ENCODE assay signal across 10 mouse cellular contexts in genomic region chr15:27810262-27810661, GRCm38 (mm10).
DNase-seq lines count a peak whose midpoint lies in the region; ATAC-seq lines count a peak whose summit lies in the region.
"Had no signal": no experiment of that assay in that cellular context is flagged by ENCODE, and none has a peak within 500 bp of the region (broad histone marks: within the 10 kb centered on the region; RNA-seq: fewer than 3 reads in every experiment).

No protein-coding gene starts in this region.

- no peak overlapping the region for H3K4me3 ChIP-seq in heart, embryonic 13.5 days
- no peak overlapping the region for H3K4me3 ChIP-seq in lung, embryonic 15.5 days
- H3K4me3 ChIP-seq in forebrain, embryonic 12.5 days (replicated peaks): no peak overlapping the region
- H3K4me3 ChIP-seq in neural tube, embryonic 13.5 days: no peak overlapping the region

- H3K4me1 ChIP-seq in heart, embryonic 13.5 days: peaks cover 52% of the 10 kb centered on the region
- H3K4me1 ChIP-seq in lung, embryonic 15.5 days: peaks cover 57% of the 10 kb centered on the region
- peaks cover 34% of the 10 kb centered on the region for H3K4me1 ChIP-seq in forebrain, embryonic 12.5 days
- peaks cover 38% of the 10 kb centered on the region for H3K4me1 ChIP-seq in neural tube, embryonic 13.5 days (replicated peaks)

- no peak for DNase-seq in heart, postnatal 25 days (ENCODE audit: low spot score)
- no peak for DNase-seq in lung, adult 18-20 months
- no peak for DNase-seq in cerebellum, adult 11 months
- DNase-seq: cerebellum, adult 11-12 months had no signal

- peak overlapping the region; percentile 53 for H3K27ac ChIP-seq in heart, embryonic 13.5 days (replicated peaks)
- H3K27ac ChIP-seq in lung, embryonic 15.5 days: peak overlapping the region; percentile 62
- peak overlapping the region; percentile 63 for H3K27ac ChIP-seq in forebrain, embryonic 12.5 days
- H3K27ac ChIP-seq in neural tube, embryonic 13.5 days (replicated peaks): peak overlapping the region; percentile 33; the same call in 1 of the 2 replicates
- H3K27ac ChIP-seq: macrophage had no signal

- H3K36me3 ChIP-seq in heart, embryonic 13.5 days: peaks cover 53% of the 10 kb centered on the region
- H3K36me3 ChIP-seq in lung, embryonic 15.5 days: peaks cover 24% of the 10 kb centered on the region
- H3K36me3 ChIP-seq in forebrain, embryonic 12.5 days (replicated peaks): peaks cover 41% of the 10 kb centered on the region
- peaks cover 67% of the 10 kb centered on the region for H3K36me3 ChIP-seq in neural tube, embryonic 13.5 days

- no peak overlapping the region for H3K4me2 ChIP-seq in heart, embryonic 13.5 days
- no peak overlapping the region for H3K4me2 ChIP-seq in lung, embryonic 15.5 days
- no peak overlapping the region for H3K4me2 ChIP-seq in forebrain, embryonic 12.5 days
- no peak overlapping the region for H3K4me2 ChIP-seq in neural tube, embryonic 13.5 days

- intact Hi-C loops in heart, postnatal 25 days (cut with DNase I): no loop called here

- H3K9ac ChIP-seq in heart, embryonic 13.5 days: 0 out of 2 replicates have a peak overlapping the region, but pooled peaks have one; percentile 5
- no peak overlapping the region for H3K9ac ChIP-seq in lung, embryonic 15.5 days
- no peak overlapping the region for H3K9ac ChIP-seq in forebrain, embryonic 12.5 days
- H3K9ac ChIP-seq in neural tube, embryonic 13.5 days: no peak overlapping the region

- no peak for ATAC-seq in heart, embryonic 13.5 days (ENCODE audit: extremely low read depth, insufficient number of reproducible peaks, low FRiP score, low TSS enrichment)
- ATAC-seq in lung, embryonic 15.5 days (ENCODE audit: borderline replicate concordance, extremely low read depth, low FRiP score, low TSS enrichment): peak; percentile 16; the same call in 1 of the 2 replicates
- ATAC-seq in forebrain, embryonic 12.5 days (ENCODE audit: low FRiP score): no peak
- no peak for ATAC-seq in neural tube, embryonic 13.5 days (ENCODE audit: low read depth)
- ATAC-seq in megakaryocyte-erythroid progenitor cell, adult 5-6 weeks (replicated peaks; ENCODE audit: low FRiP score, low TSS enrichment, poor library complexity, severe bottlenecking): no peak

- WGBS in heart, embryonic 13.5 days: 19% methylated on average over 7 of the region's 7 CpGs
- WGBS in lung, embryonic 15.5 days: 11% methylated on average over 7 of the region's 7 CpGs
- 78% methylated on average over 7 of the region's 7 CpGs for WGBS in forebrain, embryonic 12.5 days
- WGBS in neural tube, embryonic 13.5 days: 46% methylated on average over 7 of the region's 7 CpGs

- H3K27me3 ChIP-seq in heart, embryonic 13.5 days (replicated peaks): no peaks in the 10 kb centered on the region
- H3K27me3 ChIP-seq in lung, embryonic 15.5 days: no peaks in the 10 kb centered on the region
- no peaks in the 10 kb centered on the region for H3K27me3 ChIP-seq in forebrain, embryonic 12.5 days
- no peaks in the 10 kb centered on the region for H3K27me3 ChIP-seq in neural tube, embryonic 13.5 days

- H3K9me3 ChIP-seq in heart, embryonic 13.5 days: no peaks in the 10 kb centered on the region
- H3K9me3 ChIP-seq in lung, embryonic 15.5 days: no peaks in the 10 kb centered on the region
- no peaks in the 10 kb centered on the region for H3K9me3 ChIP-seq in forebrain, embryonic 12.5 days
- H3K9me3 ChIP-seq in neural tube, embryonic 13.5 days: no peaks in the 10 kb centered on the region
